Mouse (Mus musculus) frontal cortex, postnatal 36 days (tissue): ENCODE results near the gene Nudt3.
A peak's percentile ranks its signal among the peaks of the same experiment; 100 is the strongest.
"Not testable (repeated sequence)": the region's sequence is repeated elsewhere in the genome, so short reads cannot be mapped to it uniquely, and the experiment has no call there.

Source experiments
- DNase-seq, 2 experiments: peaks; one replicate each; pipeline ENCODE4 v3.0.0; 2022; ENCODE audit warnings: low spot score in 2 of 2

The Nudt3 gene

DNA sequence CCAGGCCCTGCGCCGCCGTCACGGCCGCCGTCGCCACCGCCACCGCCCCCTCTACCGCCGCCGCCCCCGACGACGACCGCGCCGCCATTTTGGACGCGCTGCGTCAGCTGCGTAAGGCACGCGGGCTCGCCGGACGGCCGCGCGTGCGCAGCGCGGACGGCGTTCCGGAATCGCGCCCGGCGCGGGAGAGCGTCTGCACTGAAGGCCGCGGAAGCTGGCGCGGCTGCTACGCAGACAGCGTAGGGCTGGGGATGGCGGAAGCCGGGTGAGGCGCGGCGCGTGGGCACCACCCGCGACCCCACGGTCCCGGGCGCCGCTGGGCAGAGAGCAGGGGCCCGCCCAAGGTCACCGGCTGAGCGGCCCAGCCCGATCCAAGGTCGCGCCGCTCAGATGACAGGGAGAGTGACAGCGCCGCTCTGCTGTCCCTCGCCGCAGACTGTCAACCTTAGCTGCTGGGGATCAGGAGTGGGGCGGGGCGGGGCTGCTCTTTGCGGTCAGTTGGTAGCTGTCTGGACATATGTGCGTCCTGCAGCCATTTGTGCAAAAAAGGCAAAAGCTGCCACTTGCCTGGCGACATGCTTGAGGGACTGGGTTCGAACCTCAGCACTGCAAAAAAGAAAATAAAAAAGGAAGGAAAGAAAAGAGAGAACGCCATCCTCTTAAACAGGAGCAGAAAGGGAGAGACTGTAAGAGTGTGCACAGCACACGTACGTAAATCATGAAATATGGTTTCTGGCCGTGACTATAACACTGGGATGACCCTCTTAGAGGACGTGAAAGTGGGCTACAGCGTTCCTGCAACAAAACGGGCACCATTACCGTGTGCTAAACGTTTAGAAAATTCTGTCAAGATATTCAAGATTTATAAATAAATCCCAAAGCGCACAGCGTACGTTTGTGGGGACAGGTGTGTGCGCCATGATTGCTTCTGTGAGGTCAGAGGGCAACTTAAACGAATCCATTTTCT is at the start of gene Nudt3:
TSS of gene Nudt3 (minus strand) at position 136 of the 967 bp plus-strand sequence.
- DNase-seq = peak; percentile 90 to 91

DNA sequence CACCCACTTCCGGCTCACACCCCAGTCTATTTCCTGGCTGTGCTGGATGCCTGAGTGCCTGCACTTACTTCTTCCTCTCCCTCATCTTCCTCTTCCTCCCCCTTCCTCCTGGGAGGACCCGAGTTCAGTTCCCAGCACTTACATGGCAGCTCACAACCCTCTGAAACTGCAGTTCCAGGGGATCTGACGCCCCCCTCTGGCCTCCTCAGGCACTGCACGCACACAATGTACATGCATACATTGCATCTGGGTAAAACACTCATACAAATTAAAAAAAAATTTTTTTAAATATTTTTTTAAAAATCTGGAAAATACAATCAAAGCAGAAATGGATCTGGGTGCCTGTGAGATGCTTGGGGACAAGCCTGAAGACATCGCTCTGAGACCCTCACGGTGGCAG is 48.4 kb upstream of the Nudt3 start:
- no peak for DNase-seq

DNA sequence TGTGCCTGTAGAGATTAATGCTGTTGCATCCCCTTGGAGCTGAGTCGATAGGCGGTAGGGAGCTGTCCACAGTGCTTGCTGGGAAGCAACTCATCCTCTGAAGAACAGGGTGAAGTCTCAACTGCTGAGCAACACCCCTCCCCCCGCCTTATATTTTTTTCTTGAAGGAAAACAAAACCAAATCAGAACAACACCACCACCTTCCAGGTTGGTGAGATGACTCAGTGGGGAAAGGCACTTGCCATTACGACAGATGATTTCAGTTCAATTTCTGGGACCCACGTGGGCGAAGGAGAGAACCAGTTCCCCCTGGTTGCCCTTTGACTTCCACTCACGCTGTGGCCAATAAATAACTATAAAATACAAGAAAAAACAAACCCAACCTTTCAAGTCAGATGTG is 35.5 kb upstream of the Nudt3 start:
- DNase-seq = no peak

DNA sequence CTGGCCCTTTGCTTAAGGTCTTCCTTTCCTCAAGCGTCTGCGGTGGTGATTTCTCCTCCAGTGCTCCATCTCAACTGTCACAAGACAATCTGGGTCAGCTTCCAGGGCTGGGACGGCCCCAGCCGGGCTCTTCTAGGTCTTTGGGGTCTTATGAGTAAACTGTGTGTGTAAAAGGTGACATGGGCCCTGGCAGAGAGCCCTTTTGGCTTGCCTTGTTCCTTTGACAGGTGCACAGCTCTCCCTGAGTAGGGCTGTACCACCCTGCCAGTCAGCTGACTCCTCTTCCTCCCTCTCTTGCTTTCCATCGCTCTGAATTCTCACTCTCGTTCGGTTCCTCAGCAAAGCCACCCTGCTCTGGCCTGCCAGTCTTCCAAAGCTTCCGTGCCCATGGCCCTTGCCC is 33.8 kb upstream of the Nudt3 start:
- DNase-seq = peak in 1 of 2 experiments; percentile 41

DNA sequence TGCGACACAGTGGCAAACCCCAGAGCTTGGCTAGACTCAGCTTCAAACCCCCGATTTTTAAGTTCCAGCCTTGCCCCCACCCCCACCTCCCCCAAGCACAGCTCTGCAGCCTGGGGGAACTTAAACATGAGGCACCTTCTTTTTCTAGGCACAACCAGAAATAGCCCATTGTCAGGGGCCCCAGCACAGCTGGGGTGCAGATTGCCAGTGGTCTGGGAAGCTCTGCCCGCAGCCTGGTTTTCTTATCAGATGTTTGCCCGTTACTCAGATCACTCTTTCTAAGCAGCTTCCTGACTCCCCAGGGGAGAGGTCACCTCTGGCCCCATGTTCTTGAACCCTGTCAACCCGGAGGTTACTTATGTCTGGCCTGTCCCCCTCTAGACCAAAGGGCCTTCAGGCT is 33.1 kb upstream of the Nudt3 start:
- no peak for DNase-seq

DNA sequence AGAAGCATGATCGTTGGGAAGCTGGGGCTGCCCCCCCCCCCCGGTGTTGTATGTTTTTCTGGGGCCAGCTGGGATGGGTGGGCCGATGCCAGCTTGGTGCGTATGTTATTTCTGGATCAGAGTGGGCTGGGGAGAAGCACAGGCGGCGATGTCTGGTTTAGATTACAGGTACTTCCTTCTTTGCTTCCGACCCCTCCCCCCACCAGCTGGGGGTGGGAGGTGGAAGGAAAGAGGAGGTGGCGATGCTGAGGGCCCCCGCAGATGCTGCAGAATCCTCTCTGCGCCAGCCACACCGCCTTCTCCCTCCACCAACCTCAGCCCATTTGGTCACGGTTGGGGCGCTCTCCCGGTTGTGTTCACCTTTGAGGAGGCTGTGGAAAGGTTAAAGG is 32.7 kb upstream of the Nudt3 start:
- peak; percentile 71 to 76 for DNase-seq

DNA sequence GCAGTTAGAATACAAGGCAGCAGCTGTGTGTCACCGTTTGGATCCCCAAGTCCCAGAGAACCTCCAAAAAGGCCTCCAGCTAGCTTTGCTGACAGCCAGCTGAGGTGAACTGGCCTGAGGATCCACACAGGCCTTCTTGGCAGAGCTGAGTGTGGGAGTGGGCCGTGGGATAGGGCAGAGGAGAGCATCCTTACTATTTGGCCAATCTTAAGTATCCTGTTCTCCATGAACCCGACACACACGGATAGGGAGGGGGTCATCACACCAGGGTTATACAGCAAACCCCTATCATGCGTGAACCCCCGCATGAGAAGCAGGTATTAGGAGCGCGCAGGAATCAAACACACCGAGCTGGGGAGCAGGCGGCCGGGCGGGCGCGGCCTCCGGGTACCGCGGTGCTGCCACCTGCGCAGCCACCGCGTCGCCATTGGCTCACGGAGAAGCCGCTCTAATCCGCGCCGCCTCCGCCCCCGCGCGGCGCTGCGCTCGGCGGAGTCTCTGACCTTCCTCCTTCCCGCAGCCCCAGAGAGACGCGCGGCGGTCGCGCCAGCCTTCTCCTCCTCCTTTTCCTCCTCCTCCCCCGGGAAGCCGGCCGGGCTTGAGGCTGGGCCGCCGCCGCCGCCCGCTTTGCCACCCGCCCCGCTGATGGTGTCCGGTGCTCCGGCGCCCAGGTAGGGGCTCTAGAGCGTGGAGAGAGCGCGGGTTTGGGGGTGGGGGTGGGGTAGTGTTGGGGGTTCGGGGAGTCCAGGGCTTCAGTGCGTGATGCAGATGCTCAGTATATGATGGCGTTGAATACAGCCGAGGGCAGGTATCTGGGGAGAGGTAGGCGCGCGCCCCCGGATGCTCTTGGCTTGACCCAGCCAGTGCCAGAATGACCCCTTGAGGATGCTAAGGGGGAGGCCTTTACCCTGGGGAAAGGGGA is 32.1 kb upstream of the Nudt3 start, which contains the start of gene Pacsin1:
TSS of gene Pacsin1 (plus strand) at position 421 of the 922 bp plus-strand sequence.
- peak; percentile 78 to 82 for DNase-seq

DNA sequence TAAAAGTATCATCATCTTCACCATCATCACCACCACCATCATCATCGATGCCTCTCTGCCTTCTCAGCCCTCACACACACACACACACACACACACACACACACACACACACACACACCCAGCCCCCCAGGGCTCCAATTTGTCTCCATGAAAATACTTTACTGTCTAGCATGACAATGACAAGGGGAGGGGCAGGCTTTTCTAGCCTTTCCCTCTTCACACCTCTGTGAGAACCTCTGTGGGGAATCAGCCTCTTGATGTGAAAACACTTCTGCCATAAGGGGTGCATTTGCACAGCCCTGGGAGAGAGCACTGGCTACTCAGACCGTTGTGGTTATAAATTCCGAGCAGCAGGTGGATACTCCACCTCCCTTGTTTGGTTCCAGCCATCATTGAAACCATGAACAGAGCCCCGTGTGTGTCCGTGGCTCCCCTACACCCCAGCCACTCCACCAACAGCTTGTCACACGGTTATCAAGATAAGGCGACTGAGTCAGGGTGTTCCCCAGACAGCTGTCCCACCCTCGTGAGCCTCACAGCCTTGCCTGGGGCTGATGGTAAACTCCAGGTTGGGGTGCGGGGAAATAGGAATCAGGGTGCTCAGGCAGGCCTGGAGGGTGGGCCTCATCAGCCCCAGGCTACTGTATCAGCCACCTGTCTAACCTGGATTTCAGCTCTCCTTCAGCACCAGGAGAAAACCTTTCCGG is 30.1 kb upstream of the Nudt3 start:
- no peak for DNase-seq

DNA sequence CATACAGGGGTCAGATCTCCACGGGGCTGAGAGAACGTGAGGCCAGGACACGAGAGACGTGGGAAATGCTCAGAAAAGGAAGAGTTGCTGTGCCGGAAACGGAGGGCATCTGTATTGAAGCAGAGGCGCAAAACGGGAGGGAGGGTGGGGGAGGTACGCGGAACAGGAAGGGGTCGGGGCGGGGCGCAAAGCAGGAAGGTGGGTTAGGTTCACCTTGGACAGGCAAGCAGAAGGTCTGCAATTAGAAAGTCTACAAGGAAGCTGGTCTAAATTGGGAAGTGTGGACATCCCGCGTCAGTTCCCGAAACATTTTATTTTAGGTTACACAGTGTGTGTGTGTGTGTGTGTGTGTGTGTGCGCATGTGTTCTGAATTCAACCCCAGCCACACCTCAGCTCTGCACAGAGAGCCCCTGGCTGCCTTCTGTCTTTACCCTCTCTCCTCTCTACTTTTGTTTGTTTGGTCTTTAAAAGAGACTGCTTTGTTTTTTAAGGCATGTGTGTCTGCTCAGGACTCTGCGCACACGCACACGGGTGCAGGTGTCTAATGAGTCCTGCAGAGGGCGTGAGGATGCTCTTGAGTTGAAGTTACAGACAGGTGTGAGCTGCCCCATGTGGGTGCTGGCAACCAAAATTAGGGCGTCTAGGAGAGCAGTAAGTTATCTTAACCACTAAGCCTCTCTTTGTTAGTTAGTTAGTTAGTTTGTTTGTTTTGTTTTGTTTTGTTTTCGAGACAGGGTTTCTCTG is 28.9 kb upstream of the Nudt3 start:
- no peak for DNase-seq

DNA sequence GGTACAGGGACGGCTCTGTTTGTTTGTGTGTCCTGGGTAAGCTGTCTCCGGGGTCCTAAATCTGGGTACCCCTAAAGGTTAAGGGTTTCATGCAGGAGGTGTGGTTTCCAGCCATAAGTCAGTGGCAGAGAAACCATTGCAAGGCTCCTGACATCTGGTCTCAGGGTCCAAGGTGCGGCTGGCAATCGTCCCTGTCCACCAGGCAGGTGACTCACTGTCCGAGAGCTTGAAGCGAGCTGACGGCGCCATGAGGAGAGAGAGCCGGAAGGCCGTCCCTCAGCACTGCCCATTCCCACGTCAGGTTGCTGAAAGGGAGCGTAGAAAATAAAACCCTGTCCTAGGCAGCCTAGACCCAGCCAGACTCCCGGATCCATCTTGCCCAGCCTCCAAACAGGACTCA is 27.3 kb upstream of the Nudt3 start:
- no peak for DNase-seq

DNA sequence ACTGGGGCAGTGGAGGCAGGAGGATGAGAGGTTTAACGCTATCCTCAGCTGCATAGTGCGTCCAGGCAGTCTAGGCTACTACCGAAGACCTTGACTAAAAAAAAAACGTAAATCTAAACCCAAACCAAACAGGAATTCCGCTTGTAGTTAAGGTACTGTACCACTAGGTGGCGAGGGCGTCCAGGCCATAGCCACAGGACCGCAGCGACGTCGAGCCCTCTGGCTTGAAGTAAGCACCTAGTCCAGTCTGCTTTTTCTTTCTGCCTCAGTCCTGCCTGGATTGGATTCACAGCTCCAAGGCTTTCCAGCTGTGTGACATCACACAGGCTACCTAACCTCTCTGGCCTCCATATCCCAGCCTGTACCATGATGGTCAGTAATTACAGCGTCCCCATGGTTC is 26.9 kb upstream of the Nudt3 start:
- peak; percentile 49 to 72 for DNase-seq

DNA sequence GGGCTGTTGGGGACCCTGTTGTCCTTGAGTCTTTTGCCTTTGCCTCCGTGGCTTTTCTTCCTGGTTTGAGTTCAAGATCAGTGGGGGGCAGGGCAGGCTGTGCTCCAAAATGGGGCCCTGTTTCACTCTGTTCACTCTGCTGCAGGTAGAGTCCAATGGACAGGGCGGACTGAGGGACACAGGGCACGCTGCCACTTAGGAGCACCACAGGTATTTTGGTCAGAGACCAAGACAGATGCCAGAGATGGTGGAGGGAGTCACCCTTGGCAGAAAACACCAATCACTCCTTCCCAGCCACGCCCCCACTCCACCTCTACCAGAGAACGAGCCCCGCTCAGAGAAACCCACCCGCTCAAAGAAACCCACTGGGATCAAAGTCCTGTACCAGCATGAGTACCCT is 22.5 kb upstream of the Nudt3 start:
- DNase-seq = no peak

DNA sequence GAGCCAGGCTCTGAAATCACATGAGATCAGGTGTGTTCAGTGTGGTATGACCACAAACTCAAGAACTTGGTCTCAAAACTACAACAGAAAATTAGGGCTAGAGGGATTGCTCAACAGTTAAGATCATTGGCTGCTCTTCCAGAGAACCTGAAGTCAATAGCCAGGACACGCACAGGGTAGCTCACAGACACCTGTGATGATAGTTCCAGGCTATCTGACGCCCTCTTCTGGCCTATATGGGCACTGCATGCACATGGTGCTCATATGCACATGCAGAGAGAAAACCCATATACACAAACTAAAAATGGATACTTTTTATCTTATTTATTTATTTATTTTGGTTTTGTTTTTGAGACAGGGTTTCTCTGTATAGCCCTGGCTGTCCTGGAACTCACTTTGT is 21.3 kb upstream of the Nudt3 start:
- no peak for DNase-seq

DNA sequence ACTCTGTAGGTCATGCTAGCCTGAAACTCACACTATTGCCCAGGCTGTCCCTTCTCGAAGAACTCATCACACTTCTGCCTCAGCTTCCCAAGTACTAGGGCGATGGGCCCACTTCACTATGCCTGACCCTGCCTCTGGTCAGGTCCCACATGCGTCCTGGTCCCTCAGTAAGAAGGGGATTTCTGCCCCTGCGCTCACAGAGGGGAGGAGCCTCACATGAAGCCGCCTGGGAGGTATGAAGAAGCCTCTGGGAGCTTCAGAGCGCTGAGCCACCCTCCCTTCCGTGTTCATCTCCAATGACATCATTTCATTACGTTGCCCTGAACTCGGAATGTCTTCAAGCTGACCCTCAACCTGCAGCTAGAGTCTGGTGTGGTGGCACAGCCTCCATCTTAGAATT is 20.5 kb upstream of the Nudt3 start:
- no peak for DNase-seq

DNA sequence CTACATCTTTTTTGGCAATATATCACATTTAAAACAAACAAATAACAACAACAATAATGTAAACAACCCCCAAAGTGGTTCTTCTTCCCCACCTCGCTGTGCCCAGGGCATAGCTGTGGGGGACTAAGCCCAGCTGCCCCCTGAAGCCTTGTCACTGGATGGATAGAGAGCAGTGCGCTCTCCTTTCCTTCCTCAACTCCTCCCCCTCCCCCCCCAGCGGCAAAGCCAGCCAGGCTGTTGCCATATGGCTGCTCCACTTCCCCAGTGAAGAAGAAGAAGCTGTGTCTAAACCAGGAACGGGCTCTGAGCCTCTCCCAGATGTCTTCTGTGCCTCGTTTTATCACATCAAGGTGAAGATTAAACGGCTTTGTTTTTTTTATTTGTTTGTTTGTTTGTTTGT is 19.8 kb upstream of the Nudt3 start:
- DNase-seq = peak in 1 of 2 experiments; percentile 38

DNA sequence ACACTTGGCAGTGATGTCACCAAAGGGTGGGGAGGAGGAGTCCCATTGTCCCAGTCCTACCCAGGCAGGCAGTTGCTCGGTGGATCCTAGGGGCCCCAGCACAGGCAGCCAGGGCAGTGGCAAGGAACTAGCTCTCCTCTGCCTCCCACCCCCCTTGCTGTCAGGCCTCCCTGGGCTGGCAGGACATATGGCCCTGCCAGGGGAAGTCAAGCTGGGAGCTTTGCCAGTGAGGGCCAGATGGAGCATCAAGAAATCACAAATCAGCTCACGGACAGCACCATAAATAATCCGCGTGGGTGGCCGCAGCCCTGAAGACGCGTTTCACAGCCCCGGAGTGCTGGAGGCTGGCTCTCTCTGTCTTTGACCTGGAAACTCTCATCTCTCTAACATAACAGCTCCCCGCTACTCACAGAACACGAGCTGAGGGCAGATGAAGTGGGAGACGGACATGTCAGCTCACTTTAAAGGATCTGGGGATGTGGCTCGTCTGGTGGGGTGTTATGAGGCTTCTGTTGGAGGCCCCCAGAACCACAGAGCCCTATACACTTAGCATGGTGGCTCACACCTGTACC is 19.3 kb upstream of the Nudt3 start:
- peak; percentile 88 to 92 for DNase-seq

DNA sequence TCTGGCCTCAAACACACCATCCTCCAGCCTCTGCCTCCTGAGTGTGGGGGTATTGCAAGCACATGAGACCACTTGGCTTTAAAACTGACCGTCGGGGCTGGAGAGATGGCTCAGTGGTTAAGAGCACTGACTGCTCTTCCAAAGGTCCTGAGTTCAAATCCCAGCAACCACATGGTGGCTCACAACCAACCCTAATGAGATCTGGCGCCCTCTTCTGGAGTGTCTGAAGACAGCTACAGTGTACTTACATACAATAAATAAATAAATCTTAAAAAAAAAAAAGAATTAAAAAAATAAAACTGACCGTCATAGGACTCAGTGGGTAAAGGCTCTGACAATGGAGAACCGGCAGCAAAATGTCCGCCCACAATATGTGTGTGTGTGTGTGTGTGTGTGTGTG is 16.6 kb upstream of the Nudt3 start:
- not testable (repeated sequence) for DNase-seq

DNA sequence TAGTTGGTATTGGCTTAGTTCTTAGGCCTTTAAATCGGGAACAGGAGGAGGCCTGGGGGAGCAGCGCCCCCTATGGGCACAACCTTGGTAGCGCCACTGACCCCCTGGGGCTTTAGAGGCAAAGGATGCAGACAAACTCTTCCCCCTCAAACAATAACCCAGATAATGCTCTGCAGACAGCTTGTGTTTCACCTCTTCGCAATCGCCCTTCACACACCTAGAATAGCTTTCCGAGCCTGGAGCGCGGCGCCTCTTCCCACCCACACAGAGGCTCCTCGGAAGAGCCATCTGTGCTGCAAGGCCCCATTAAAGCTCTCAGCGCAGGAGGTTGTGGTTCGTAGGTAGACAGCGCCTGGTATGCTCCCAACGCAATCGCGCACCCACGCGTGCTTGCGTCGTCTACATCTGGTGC is 15.6 kb upstream of the Nudt3 start:
- peak; percentile 77 to 91 for DNase-seq

DNA sequence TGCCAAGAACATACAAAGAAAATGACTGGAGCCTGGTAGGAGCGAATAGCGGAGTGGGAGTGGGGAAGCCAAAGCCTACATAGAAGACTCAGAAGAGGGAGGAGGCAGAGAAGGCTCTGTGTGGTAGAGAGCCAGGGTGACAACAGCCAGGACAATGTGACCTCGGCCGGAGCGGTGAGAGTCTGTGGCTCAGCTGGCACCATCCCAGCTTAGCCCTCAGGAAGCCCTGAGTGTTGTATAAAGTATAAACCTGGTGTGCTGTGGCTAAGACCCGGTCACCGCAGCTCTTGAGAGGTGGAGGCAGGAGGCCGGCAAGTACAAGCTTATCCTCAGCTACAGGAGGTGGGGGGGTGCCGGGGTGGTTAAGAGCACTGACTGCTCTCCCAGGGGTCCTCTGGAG is 14.0 kb upstream of the Nudt3 start:
- DNase-seq = no peak

DNA sequence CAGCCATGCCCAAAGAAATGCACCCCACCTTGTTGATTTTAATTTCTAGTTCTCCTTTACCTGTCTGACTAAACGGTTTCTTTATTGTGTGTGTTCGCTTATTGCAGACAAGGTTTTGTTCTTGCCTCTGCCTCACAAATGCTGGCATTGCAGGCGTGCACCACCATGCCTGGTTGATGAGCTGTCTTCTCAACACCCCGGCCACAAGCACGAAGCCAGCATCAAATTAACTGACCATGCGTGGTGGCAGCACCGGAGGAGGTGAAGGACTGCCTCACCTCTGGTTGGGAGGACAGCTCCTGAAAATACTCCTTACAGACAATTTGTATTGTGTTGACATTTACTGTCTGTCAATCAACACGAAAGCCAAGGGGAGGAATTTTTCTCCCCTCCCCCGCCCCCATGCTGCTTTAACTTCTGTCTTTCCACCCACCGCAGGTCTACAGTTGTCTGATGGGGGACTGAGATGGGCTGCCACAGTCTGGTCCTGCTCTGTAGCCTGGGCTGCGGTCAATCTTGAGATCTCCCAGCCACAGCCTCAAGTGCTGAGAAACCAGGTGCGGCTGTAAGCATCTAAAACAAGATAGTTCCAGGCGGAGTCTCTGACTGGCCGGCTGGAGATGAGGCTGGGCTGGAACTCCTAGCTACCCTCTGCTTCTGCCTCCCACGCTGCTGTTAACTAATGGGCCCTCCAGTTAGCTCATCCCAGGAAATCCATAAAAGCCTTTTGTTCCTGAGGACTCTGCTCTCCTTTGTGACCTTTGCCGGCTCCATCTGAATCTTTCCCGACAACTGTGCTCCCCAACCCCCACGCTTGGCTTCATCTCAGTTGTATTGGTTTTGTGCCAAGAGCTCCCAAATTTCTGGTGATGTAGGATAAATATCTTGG is 13.1 kb upstream of the Nudt3 start, which contains the start of gene Rps10:
TSS of gene Rps10 (minus strand) at position 538 of the 889 bp plus-strand sequence.
- no peak for DNase-seq
